24 mouse cellular contexts compared by ENCODE assay signal in genomic region chr1:52973198-52973597, GRCm38 (mm10). TPM values are rescaled to one million over a fixed set of nuclear protein-coding genes. Genes with fewer than 3 reads are reported as not detected.
DNase-seq lines count a peak whose midpoint lies in the region; TF ChIP-seq lines count a peak whose summit lies in the region.
"Had no signal": no experiment of that assay in that cellular context is flagged by ENCODE, and none has a peak within 500 bp of the region (broad histone marks: within the 10 kb centered on the region; RNA-seq: fewer than 3 reads in every experiment).

No protein-coding gene starts in this region.

- H3K27ac ChIP-seq in gastrocnemius, adult 2 months, result peak overlapping the region; percentile 16; the same call in 1 of the 2 replicates
- H3K27ac ChIP-seq in layer of hippocampus, adult 2 months, result peak overlapping the region; percentile 88
- peak overlapping the region; percentile 29; the same call in 1 of the 2 replicates for H3K27ac ChIP-seq in olfactory bulb, adult 2 months (ENCODE audit: insufficient read depth, low read depth, low read length)
- H3K27ac ChIP-seq: embryonic facial prominence, embryonic 13.5 days; embryonic facial prominence, embryonic 15.5 days; forebrain, embryonic 10.5 days; forebrain, embryonic 12.5 days had no signal

- no peak for TF ChIP-seq POLR2A in olfactory bulb, adult 2 months (IDR thresholded peaks at IDR 0.05; ENCODE audit: insufficient read depth, low read depth, low read length)

- no peak for DNase-seq in gastrocnemius, adult 2 months
- no peak for DNase-seq in gastrocnemius, adult 8-10 months (ENCODE audit: low spot score in 2 of 2)
- DNase-seq in layer of hippocampus, adult 2 months (ENCODE audit: low spot score in 2 of 2), result no peak
- DNase-seq in layer of hippocampus, adult 9-10 months (ENCODE audit: low spot score), result no peak
- peak; percentile 36 for DNase-seq in skeletal muscle tissue, adult 2 months (ENCODE audit: low read depth, low spot score)
- DNase-seq in right cerebral cortex, adult 2 months (ENCODE audit: low spot score in 2 of 2), result no peak
- DNase-seq: adrenal gland, adult 2 months; adrenal gland, postnatal 10 days; adrenal gland, postnatal 25 days; cerebellum, adult 11 months; cerebellum, adult 18-20 months; cerebellum, adult 8-10 months; cerebellum, adult 9-11 months; cerebellum, postnatal 14 days; cerebellum, postnatal 36 days; embryo, embryonic 11 days had no signal

- H3K4me3 ChIP-seq in gastrocnemius, adult 2 months, result no peak overlapping the region
- no peak overlapping the region for H3K4me3 ChIP-seq in layer of hippocampus, adult 2 months
- no peak overlapping the region for H3K4me3 ChIP-seq in olfactory bulb, adult 2 months (ENCODE audit: insufficient read depth, low read depth, low read length)
- H3K4me3 ChIP-seq: embryonic facial prominence, embryonic 13.5 days; embryonic facial prominence, embryonic 15.5 days; erythroblast, embryonic 14.5 days; forebrain, embryonic 10.5 days; forebrain, embryonic 12.5 days had no signal

- WGBS in olfactory bulb, adult 2 months, result 51% methylated on average over 5 of the region's 5 CpGs

- intact Hi-C loops in gastrocnemius, adult 2 months (cut with DNase I), result no loop called here

- no peak for TF ChIP-seq CTCF in gastrocnemius, adult 2 months (IDR thresholded peaks at IDR 0.05)
- no peak for TF ChIP-seq CTCF in layer of hippocampus, adult 2 months (conservative IDR thresholded peaks at IDR 0.05)
- TF ChIP-seq CTCF in olfactory bulb, adult 2 months (IDR thresholded peaks at IDR 0.05; ENCODE audit: insufficient read depth, low read depth, low read length), result no peak

- H3K4me1 ChIP-seq in olfactory bulb, adult 2 months (ENCODE audit: control insufficient read depth, insufficient read depth, low read length), result no peaks in the 10 kb centered on the region; the same call in 1 of the 2 replicates
- H3K4me1 ChIP-seq: embryonic facial prominence, embryonic 13.5 days; embryonic facial prominence, embryonic 15.5 days; forebrain, embryonic 10.5 days had no signal

RNA-seq across cellular contexts. Expression of gene 1700019D03Rik, which starts 46.8 kb away (rescaled TPM):
- total RNA-seq in gastrocnemius, adult 2 months (2021), result 1 to 10 TPM; 1.0 to 1.1 TPM
- total RNA-seq in gastrocnemius, adult 8-10 months (2022), result 1 to 10 TPM in 1 of 4 experiments, under 1 TPM in 3; 0.48 to 1.4 (median 0.58) TPM
- total RNA-seq in layer of hippocampus, adult 2 months (2021), result 1 to 10 TPM; 7.8 to 7.9 TPM
- not detected in 2 replicates for polyA plus RNA-seq in olfactory bulb, adult 2 months (2012; ENCODE audit: insufficient read depth, insufficient read length, low replicate concordance, missing spikeins)
- total RNA-seq: MEL had no signal
- polyA plus RNA-seq: C2C12; erythroblast, embryonic 14.5 days had no signal

Comparison
In these comparisons a context has a peak if more than half of its experiments do, and no peak if none do; other contexts are left out.
1. H3K27ac ChIP-seq: peak in every context shown above with its lines; median percentile 88 in layer of hippocampus, adult 2 months; 29 in olfactory bulb, adult 2 months; 16 in gastrocnemius, adult 2 months.